Mouse (Mus musculus): ENCODE data around the gene Gm45062.

Gene Gm45062

DNA sequence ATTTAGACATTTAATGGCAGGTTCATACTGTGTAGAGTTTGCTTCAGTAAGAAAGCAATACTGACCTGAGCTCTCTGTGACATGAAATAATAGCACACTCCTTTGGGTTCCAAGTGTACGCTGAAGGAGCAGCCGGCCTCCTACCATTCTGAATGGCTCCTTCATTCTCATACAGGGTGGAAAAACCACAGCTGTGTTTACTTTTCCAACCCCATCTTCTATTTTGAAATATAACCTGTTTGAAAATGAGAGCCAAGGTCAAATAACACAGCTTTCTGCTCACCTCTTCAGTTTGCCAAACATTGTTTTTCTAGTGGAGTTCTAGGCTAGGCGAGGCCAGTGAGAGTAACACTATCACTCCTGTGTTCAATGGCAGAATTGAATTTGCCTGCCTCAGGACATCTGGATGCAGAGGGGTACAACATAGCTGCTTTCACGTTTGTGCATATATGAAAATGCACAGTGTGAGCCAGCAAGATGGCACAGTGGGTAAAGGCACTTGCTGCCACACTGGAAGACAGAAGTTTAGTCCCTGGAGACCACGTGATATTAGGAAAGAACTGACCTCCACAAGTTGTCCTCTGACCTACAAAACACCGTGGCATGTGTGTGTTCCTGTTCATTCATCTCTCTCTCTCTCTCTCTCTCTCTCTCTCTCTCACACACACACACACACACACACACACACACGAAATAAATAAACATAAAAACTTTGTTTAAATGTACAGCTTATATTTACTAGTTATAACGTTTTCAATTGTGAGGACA is 157.7 kb downstream of the Gm45062 start:
- no peak for DNase-seq (ENCODE audit: low spot score)

DNA sequence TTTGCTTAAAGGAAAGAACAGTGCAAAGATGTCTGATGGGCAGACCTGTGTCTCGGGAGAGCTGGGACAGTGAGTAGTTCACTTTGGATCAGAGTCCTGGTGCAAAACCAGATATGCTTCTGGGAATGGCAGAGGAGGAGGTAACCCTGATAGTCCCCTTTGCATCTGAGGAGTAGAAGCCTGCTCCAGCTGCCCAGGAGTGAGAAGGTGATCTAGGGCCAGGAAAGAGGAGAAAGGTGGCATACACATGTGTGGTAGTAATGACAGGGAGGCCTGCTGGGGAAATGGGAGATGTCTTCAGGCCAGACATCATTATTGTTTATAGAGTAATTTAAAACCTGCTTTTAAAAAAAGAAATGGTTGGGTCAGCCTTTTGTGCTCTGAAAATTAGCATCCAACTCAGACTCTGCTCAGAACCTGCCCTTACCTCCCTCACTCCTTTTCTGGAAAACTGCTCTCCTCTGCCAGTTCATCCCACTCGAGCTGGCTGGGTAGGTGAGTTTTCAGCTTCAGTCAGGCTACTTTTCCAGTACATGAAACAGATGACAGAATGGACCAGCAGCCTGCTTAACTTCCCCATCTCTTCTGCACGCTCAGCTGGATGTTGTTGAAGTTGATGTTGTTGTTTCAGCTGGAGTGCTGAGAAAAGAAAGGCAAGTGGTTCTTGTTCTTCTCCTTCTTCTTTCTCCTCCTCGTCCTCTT is 160.4 kb downstream of the Gm45062 start:
- no peak for DNase-seq (ENCODE audit: low spot score)

GRCm38 (mm10) chr6:8420187-8420503 is 160.9 kb downstream of the Gm45062 start:
- no peak for DNase-seq (ENCODE audit: low spot score)

DNA sequence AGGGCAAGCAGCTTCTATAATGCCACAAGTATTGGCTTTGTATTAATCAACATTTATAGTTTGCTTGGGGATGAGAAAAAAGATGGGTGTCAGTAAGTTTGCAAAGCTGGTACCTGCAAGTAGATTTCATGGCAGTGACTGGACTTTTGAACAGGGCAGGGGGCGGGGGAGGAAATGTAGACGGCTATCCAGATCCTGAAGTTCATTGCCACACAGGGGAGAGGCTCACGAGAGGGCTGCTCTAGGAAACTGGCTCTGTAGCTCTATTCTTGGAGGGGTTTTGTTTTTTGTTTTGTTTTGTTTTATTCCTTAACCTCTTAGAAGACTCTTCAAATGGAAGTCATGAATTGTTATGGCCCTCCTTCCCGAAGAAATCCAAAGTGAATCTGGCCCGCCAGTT is 162.2 kb downstream of the Gm45062 start:
- DNase-seq (ENCODE audit: low spot score): no peak

DNA sequence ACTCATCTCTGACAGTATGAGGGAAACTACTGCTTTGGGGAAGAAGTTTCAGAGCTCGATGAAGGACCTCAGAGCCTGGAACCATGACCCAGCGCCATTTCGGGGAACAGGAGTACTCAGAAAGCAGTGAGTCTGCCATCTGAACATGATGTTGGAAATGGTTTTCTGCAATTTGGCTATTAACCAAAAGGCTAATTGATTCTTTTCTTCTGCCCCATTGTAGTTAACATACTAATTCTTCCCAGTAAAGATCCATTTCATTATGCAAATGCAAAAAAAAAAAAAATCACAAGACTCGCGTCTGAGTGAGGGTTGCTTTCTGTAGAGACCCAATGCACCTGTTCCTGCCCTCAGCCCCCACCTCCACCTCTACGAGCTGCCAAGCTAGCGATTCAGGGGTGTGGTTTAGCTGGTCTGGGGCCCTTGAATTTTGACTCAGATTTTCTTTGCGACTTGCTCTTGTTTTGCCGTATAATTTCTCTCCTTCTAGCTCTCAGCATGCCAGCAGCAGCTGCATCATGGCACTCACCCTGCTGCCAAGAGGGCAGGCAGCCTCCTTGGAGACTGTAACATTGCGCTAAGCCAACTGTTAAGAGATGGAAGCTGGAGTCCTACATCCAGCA is 162.8 kb downstream of the Gm45062 start:
- no peak for DNase-seq (ENCODE audit: low spot score)

- DNase-seq (ENCODE audit: low spot score): no peak
These were observed 163.9 kb downstream of the Gm45062 start for GRCm38 (mm10) chr6:8423142-8423541.

GRCm38 (mm10) chr6:8427692-8428091 is 168.4 kb downstream of the Gm45062 start:
- DNase-seq (ENCODE audit: low spot score): no peak

DNA sequence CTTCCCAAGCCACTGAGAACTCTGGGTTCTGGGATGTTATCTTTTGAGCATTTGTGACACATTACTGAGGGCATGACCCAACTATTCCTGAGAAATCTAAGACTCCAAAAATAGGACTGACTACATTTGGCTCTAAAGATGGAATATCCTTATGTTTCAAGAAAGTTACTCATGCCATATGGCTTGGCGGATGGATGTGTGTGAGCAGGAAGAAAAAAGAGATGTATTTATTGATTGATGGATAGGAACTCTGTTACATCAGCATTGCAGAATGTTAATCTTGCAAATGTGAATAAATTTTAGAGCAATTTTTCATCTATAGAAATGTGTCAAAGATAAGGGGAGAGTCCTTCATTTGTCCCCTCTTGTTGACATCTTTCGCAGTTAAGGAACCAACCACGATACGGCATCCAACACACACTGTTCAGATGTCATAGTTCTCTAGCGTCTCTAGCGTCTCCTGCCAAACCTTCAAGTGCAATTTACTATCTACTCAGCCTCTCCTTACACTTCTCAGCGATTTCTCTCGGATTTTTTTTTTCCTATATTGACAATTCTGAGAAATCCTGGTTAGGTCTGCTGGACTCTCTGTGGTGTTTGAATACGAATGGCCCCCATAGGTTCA is 171.5 kb downstream of the Gm45062 start:
- DNase-seq (ENCODE audit: low spot score): no peak

DNA sequence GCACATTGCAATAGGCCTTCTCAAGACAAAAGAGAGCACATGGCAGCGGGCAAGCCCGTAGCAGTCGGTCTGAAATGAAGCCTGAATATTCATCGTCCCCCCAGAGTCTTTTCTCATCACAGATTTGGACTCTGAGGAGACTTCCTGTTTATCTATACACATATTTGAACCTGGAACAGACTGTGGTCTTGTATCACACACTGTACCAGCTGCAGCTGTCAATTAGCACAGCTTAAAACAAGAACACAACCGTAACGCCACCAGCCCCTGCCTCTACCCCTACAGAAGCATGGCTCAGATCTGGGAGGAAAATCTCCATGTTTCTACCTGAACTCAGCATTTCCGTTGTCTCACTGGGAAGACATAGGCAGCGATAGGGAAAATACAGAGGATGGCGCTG is 173.9 kb downstream of the Gm45062 start:
- DNase-seq (ENCODE audit: low spot score): no peak

DNA sequence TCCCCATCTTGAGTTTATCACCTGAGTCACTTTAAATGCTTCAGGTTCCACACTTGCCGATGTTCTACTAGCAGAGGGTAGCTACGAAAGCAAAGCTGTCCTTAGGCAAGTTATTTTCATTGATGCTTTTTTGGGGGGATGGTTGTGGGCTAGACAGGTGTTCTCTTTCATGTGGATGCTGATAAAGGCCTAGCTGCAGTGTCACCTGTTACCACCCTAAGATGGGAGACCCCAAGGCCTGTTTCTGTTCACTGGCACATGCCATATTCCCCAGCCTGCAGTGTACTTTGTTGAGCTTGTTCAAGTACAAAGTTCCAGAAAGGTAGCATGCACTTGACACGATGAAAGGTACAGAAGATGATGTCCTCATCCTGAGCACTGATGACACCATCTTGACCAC is 178.7 kb downstream of the Gm45062 start:
- no peak for DNase-seq (ENCODE audit: low spot score)

- no peak for DNase-seq (ENCODE audit: low spot score)
These were observed 182.6 kb downstream of the Gm45062 start for GRCm38 (mm10) chr6:8441814-8442213.

DNA sequence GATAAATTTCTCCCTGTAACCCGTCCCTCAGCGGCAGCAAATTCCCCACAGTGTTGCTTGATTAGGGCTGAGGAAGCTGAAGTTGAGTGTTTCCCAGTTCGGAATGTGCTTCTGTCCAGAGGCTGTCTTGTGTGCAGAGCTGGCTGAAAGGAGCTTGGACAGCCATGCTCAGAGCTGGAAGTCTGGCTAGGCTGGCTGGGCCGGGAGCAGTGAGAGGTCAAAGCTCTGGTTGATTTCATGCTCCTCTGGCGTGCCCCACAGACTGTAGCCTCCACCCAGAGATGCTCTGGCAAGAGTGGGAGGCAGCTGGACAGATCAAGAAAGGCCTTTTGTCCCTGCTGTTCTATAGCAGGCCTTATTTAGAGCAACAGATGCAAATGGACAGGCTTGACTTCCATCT is 187.5 kb downstream of the Gm45062 start:
- DNase-seq (ENCODE audit: low spot score): peak; percentile 66

DNA sequence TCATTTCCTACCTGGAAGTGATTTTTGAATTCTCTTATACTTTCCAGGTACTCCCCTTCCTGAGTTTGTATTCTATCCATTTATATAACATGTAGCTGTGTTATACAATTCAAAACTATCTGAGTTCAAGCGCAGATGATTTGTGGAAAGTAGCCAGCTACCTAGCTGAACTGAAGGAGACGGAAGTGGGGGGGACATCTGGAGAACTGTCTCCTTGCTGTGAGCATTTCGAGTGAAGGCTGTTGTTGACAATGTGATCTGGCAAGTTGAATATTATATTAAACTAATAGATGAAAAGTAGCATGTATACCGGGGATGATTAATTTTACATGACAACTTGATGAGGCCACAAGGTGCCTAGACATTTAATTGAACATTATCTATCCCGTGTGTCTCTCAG is 196.3 kb downstream of the Gm45062 start:
- no peak for DNase-seq (ENCODE audit: low spot score)

GRCm38 (mm10) chr6:8458596-8458995 is 199.3 kb downstream of the Gm45062 start:
- no peak for DNase-seq (ENCODE audit: low spot score)

- DNase-seq (ENCODE audit: low spot score): no peak
These were observed 203.2 kb downstream of the Gm45062 start for GRCm38 (mm10) chr6:8462447-8462846.

- no peak for DNase-seq (ENCODE audit: low spot score)
These were observed 206.1 kb downstream of the Gm45062 start for GRCm38 (mm10) chr6:8465388-8465787.

- DNase-seq (ENCODE audit: low spot score): no peak
These were observed 206.7 kb downstream of the Gm45062 start for GRCm38 (mm10) chr6:8465985-8466384.

DNA sequence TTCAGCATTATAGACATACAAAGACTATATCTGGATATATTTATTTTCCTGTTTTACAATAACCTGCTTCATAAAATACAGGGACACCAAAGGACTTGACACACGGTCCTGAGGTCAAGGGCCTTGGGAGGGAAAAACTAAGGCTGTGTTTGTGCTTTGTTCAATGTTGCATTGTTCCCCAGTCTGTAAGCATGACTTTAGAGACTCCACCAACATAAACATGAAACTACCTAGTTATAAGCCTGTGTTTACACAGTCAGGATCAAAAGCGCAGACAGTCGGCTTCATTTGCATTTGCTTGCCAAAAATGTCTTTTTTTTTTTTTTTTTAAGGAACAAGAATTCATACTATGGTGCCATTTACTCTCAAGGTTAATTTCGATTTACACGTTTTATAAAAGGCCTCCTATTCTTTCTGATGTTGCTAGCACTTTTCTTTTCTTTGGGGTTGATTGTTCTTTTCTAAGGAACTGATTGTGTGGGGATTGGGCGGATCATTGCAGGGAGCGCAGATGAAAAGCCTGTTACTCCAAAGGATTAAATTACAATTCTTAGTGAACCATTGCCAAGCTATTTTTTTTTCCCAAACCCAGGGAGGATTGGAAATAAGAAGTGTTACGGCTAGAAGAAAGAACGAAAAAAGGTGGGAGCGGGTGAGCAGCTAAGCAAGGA is 208.6 kb downstream of the Gm45062 start:
- DNase-seq (ENCODE audit: low spot score): no peak

DNA sequence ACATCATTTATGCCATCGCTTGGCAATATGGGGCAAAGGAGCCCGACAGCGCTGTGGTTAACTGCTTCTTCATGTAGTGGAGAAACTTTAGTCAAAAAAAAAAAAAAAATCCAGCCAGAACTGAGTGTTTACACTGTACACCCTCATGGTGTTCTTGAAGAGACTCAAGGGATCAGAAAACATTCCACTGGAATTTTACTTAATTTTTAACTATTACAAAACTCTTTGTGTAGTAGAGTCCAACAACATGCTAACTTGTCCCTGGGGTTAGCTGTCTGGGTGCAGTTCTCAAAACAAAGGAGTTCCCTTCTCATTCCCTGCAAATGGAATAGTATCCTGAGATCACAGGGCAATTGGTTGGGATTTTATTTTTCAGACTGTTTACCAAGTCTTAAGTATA is 210.7 kb downstream of the Gm45062 start:
- no peak for DNase-seq (ENCODE audit: low spot score)

GRCm38 (mm10) chr6:8472125-8472524 is 212.9 kb downstream of the Gm45062 start:
- DNase-seq (ENCODE audit: low spot score): no peak

DNA sequence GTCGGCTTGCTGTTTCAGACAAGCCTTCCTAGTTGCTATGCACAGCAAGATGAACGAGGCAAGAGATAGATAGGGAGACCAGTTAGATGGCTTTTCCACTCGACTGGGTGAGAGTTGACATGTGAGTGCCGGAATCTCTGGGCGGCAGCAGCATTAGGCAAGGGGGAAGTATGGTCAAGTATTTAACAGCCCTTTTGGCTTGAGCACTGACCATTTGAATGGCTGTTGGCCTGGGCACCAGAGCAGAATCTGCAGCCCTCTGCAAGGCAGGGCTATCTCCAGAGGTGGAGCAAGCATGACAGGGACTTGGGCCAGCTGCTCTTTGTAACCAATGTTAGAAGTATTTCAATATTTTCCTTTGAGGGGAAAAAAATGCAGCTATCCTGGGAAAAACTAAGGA is 213.7 kb downstream of the Gm45062 start:
- DNase-seq (ENCODE audit: low spot score): no peak

DNA sequence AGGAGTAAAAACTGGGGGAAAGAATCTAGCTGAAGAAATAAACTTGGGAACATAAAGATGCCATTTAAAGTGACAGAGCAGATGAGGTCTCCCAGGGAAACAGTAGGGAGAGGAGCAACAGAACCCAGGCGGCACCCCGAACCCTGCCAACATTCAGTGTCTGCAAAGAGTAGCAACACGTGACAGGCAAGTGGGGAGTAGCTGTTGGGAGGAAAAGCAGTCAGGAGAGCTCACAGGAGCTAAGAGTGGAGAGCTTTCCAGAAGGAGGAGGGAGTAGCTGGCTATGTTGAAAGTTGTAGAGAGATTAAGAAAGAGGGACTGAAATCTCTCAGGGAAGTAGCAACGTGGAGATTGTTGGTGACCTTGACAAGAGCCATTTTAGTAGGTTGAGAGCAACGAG is 214.2 kb downstream of the Gm45062 start:
- DNase-seq (ENCODE audit: low spot score): no peak
